Mouse (Mus musculus): ENCODE results near the gene Get4. TPM values are rescaled to one million over a fixed set of nuclear protein-coding genes. Genes with fewer than 3 reads are reported as not detected.

The Get4 gene
- 76.9 and 154 TPM in 2 replicates for polyA plus RNA-seq (2012; rRNA removed; ENCODE audit: low replicate concordance)

GRCm38 (mm10) chr5:139252081-139252909 lies at the start of gene Get4:
TSS of gene Get4 (plus strand) at chr5:139252324.

Other genes starting within 250 kb of the Get4 start
- 7.4 and 27.9 TPM in 2 replicates for gene Prkar1b, start 102.3 kb upstream of the Get4 start, polyA plus RNA-seq (2012; rRNA removed; ENCODE audit: low replicate concordance)
- gene Dnaaf5, start 102.1 kb upstream of the Get4 start, polyA plus RNA-seq (2012; rRNA removed; ENCODE audit: low replicate concordance): 13.9 and 21.5 TPM in 2 replicates
- 47.0 and 57.2 TPM in 2 replicates for gene Sun1, start 51.7 kb upstream of the Get4 start, polyA plus RNA-seq (2012; rRNA removed; ENCODE audit: low replicate concordance)
- 36.3 and 61.5 TPM in 2 replicates for gene Adap1, start 73.3 kb downstream of the Get4 start, polyA plus RNA-seq (2012; rRNA removed; ENCODE audit: low replicate concordance)
- 131 and 211 TPM in 2 replicates for gene Cox19, start 99.1 kb downstream of the Get4 start, polyA plus RNA-seq (2012; rRNA removed; ENCODE audit: low replicate concordance)
- not detected in 2 replicates for gene Cyp2w1, start 100.3 kb downstream of the Get4 start, polyA plus RNA-seq (2012; rRNA removed; ENCODE audit: low replicate concordance)
- 34.4 and 64.9 TPM in 2 replicates for gene Gpr146, start 125.4 kb downstream of the Get4 start, polyA plus RNA-seq (2012; rRNA removed; ENCODE audit: low replicate concordance)
- gene C130050O18Rik, start 153.0 kb downstream of the Get4 start, polyA plus RNA-seq (2012; rRNA removed; ENCODE audit: low replicate concordance): 1.9 and 3.7 TPM in 2 replicates
- gene Gper1, start 170.8 kb downstream of the Get4 start, polyA plus RNA-seq (2012; rRNA removed; ENCODE audit: low replicate concordance): 7.3 and 9.9 TPM in 2 replicates
- gene 3110082I17Rik, start 208.2 kb downstream of the Get4 start, polyA plus RNA-seq (2012; rRNA removed; ENCODE audit: low replicate concordance): 9.0 and 18.2 TPM in 2 replicates
- 21.4 and 28.9 TPM in 2 replicates for gene Zfand2a, start 232.2 kb downstream of the Get4 start, polyA plus RNA-seq (2012; rRNA removed; ENCODE audit: low replicate concordance)

Data from subcutaneous adipose tissue, adult 2 months (tissue).